Mouse (Mus musculus) embryonic facial prominence, embryonic 10.5 days (tissue): ENCODE data around the gene Gnas. TPM values are rescaled to one million over a fixed set of nuclear protein-coding genes. Genes with fewer than 3 reads are reported as not detected.
"Not testable (repeated sequence)": the region's sequence is repeated elsewhere in the genome, so short reads cannot be mapped to it uniquely, and the experiment has no call there.

Experiments used
- DNase-seq: peaks from one replicate; pipeline ENCODE4 v3.0.0-alpha.2; 2017; ENCODE audit warnings: low spot score
- H3K27ac ChIP-seq: fragments of 300-500 bp; sonication (generic); replicated peaks from 2 replicates; pipeline ENCODE4 v1.5.1; 2016; ENCODE audit warnings: mild to moderate bottlenecking
- H3K27me3 ChIP-seq: fragments of 300-500 bp; sonication (generic); replicated peaks from 2 replicates; pipeline ENCODE4 v1.6.1; 2016; ENCODE audit warnings: low read depth, mild to moderate bottlenecking; ENCODE audit not compliant: poor library complexity, severe bottlenecking
- H3K36me3 ChIP-seq: fragments of 300-500 bp; sonication (generic); replicated peaks from 2 replicates; pipeline ENCODE4 v1.6.1; 2016; ENCODE audit warnings: mild to moderate bottlenecking, moderate library complexity
- H3K4me1 ChIP-seq: fragments of 300-500 bp; sonication (generic); 2 replicates; pipeline ENCODE4 v1.6.1; 2016
- H3K4me3 ChIP-seq: fragments of 300-500 bp; sonication (generic); 2 replicates; pipeline ENCODE4 v1.5.1; 2016; ENCODE audit warnings: mild to moderate bottlenecking, moderate library complexity
- H3K9me3 ChIP-seq: fragments of 300-500 bp; sonication (generic); 2 replicates; pipeline ENCODE4 v1.6.1; 2016; ENCODE audit warnings: mild to moderate bottlenecking
- WGBS: fragments of 180-500 bp; shearing (Covaris S2); methylation state at CpG from one replicate; pipeline ENCODE4 v1.1.7; 2016; 5-methylcytosine and 5-hydroxymethylcytosine counted together
- microRNA counts: library from miRNA; unstranded; fragments of <30 nt; microRNA quantifications from one replicate; lab custom pipeline; 2017
- microRNA-seq: library from miRNA; unstranded; fragments of <30 nt; microRNA quantifications from one replicate; pipeline ENCODE4, GENCODE M21; 2017
- polyA plus RNA-seq: library from polyadenylated mRNA; unstranded; fragments of >200 nt; fragmentation: Nextera tagmentation; extraction: Ambion mirVana; gene quantifications from 2 replicates; pipeline ENCODE4 v1.2.1, GENCODE M21; 2016

Gene Gnas
- polyA plus RNA-seq, 1 experiment from 2014 or later, result 1,303 TPM

DNA sequence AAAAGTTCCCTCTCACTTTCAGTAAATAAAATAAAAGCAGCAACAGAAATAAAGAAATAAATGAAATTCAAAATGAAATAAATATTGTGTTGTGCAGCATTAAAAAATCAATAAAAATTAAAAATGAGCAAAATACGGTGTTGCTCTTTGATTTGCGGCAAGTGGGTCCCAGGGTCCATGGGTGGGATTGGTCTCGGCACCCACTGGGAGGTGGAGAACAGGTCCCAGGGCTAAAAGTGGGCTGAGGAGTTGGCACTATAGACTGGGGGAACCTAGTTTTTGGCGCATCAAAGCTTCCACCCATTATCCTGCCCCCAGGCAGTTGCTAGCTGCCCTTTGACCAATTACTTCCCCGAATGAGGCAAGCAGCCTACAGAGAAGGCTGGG is 62.5 kb downstream of the Gnas start, which contains the start of gene Gm20721:
TSS of gene Gm20721 (minus strand) at position 101 of the 387 bp plus-strand sequence.
- peaks cover 4% of the 10 kb centered on the region; the same call in 1 of the 2 replicates for H3K9me3 ChIP-seq
- H3K4me1 ChIP-seq, result peaks cover 25% of the 10 kb centered on the region
- H3K27me3 ChIP-seq, result no peaks in the 10 kb centered on the region
- peaks cover 61% of the 10 kb centered on the region for H3K36me3 ChIP-seq
- H3K27ac ChIP-seq, result no peak within 1 kb of the TSS
- DNase-seq, result no peak
- no peak within 1 kb of the TSS for H3K4me3 ChIP-seq
- WGBS, result 87% methylated on average over 5 of the region's 5 CpGs

DNA sequence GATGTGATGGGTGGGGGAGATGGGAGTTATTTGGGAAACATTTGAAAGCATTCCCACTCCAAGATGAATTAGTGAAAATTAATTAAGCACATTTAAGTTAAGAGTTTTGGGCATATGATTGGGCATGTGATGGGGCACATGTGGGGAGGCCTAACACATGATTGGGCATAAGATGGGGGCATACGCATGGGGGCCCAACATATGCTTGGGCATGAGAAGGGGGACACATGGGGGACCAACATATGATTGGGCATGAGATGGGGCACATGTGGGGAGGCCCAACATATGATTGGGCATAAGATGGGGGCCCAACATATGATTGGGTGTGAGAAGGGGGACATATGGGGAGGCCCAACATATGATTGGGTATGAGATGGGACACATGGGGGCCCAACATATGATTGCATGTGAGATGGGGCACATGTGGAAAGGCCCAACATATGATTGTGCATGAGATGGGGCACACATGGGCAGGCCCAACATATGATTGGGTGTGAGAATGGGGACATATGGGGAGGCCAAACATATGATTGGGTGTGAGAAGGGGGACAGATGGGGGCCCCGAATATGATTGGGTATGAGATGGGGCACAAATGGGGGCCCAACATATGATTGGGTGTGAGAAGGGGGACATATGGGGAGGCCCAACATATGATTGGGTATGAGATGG is 63.0 kb downstream of the Gnas start:
- not testable (repeated sequence) for H3K4me3 ChIP-seq, H3K27me3 ChIP-seq, H3K9me3 ChIP-seq, H3K27ac ChIP-seq, DNase-seq
- peaks cover 21% of the 10 kb centered on the region for H3K4me1 ChIP-seq
- 93% methylated on average over 2 of the region's 2 CpGs for WGBS
- H3K36me3 ChIP-seq, result peaks cover 56% of the 10 kb centered on the region

DNA sequence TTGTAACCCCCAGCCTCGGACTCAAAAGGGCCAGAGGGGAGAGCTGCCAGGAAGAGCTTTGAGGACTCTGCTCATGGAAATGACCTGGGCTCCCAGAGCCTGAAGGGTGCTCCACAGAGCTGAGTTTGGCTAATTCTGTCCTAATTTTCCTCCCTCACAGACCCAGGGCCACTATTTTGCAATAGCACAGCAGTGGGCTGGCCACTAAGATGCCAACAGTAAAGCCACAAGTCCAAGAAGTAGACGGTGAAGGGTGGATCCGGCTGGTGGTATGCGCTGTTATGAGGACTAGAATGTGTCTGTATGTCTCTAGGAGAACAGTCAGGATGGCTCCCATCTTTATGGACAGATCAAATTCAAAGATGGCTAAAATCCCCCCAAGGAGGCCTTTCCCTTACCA is 74.4 kb downstream of the Gnas start:
- 94% methylated on average over 4 of the region's 4 CpGs for WGBS
- Histone ChIP-seq H3K4me1 (no peaks in the 10 kb centered on the region), H3K9me3 (no peaks in the 10 kb centered on the region), H3K4me3 (no peak overlapping the region), H3K27ac (no peak overlapping the region), H3K36me3 (no peaks in the 10 kb centered on the region), H3K27me3 (no peaks in the 10 kb centered on the region)
- no peak for DNase-seq

DNA sequence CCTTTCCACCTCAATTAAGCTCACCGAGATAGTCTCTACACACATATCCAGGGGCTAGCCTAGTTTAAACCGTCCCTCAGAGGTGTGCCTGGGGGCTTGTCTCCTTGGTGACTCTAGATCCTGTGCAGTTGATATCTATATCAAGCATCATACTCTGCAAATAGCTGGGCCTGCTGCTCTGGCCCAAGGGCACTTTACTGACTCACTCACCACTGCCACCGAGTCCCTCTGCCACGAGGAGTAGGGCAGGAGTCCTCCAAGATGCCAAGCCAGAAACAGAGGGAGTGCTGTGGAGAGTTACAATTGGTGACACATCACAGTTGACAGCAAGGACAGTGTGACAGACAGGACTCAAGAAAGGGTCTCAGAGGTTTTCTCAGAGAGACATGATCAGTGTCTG is 75.5 kb downstream of the Gnas start:
- 85% methylated on average over 4 of the region's 4 CpGs for WGBS
- H3K4me3 ChIP-seq, result no peak overlapping the region
- H3K27me3 ChIP-seq, result no peaks in the 10 kb centered on the region
- no peaks in the 10 kb centered on the region for H3K36me3 ChIP-seq
- DNase-seq, result no peak
- H3K27ac ChIP-seq, result no peak overlapping the region
- no peaks in the 10 kb centered on the region for H3K9me3 ChIP-seq
- H3K4me1 ChIP-seq, result no peaks in the 10 kb centered on the region

DNA sequence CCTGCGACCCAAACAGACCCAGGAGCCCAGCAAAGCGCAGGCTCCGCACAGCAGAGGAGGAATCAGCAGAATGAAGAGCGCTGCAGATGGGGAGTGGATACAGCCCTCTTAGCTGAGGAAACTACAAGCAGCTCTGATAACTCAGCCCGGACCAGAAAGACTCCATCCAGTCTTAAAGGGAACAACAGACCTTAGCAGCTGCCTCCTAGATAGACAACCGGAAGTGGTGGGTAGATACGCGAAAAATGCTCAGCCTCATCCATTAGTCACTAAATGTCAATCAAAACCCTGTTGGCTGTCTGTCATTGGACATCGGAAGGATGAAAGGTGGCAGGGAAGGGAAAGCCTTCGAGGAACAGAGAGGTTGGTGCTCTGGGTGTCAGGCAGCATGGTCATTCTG is 82.5 kb downstream of the Gnas start:
- 88% methylated on average over 10 of the region's 10 CpGs for WGBS
- no peak overlapping the region for H3K27ac ChIP-seq
- H3K36me3 ChIP-seq, result no peaks in the 10 kb centered on the region
- no peaks in the 10 kb centered on the region for H3K9me3 ChIP-seq
- no peak overlapping the region for H3K4me3 ChIP-seq
- H3K4me1 ChIP-seq, result no peaks in the 10 kb centered on the region
- no peaks in the 10 kb centered on the region for H3K27me3 ChIP-seq
- DNase-seq, result no peak

DNA sequence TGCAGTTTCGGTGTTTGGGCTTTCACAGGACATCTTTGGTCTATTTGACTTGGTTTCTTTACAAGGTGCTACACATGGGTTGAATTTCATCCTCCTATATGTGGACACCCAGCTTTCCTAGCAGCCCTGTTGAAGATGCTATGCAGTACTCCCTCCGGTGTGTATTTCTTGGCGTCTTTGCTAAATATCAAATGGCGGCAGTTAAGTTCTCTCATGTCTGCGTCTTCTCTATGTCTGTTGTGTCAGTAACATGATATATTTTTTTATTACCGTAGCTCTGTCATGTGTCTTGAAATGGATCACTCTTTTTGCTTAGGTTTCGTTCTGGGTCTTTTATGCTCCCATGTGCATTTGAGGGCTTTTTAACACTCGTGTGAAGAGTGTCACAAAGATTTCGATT is 96.9 kb downstream of the Gnas start:
- 83% methylated on average over 9 of the region's 9 CpGs for WGBS
- H3K4me3 ChIP-seq, result no peak overlapping the region

DNA sequence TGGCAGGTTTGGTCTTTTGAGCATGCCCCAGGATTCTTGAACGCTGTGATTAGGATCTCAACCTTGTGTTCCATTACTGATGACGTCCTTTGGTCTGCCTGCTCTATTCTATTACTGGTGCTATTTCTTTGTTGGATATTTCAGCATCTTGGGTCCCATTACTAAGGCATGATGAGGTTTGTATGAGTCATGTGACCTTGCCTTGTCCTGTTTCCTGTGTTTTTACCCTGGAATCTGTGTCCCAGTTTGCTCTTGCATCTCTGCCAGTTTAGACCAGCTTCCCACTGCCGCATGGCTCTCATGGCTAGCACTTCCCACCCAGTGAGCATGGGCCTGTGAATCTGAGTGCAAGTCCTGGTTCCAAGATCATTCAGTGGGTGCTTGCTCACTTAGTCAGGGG is 107.8 kb downstream of the Gnas start:
- Histone ChIP-seq H3K9me3 (no peaks in the 10 kb centered on the region), H3K4me3 (no peak overlapping the region), H3K36me3 (no peaks in the 10 kb centered on the region), H3K27ac (no peak overlapping the region), H3K27me3 (no peaks in the 10 kb centered on the region), H3K4me1 (peaks cover 5% of the 10 kb centered on the region; the same call in 1 of the 2 replicates)
- WGBS, result 87% methylated on average over 3 of the region's 3 CpGs
- no peak for DNase-seq

More for the DNA sequence above, 96.9 kb downstream of the Gnas start:
- Histone ChIP-seq H3K9me3 (no peaks in the 10 kb centered on the region), H3K4me1 (no peaks in the 10 kb centered on the region), H3K36me3 (no peaks in the 10 kb centered on the region), H3K27me3 (no peaks in the 10 kb centered on the region), H3K27ac (no peak overlapping the region)
- DNase-seq, result no peak

DNA sequence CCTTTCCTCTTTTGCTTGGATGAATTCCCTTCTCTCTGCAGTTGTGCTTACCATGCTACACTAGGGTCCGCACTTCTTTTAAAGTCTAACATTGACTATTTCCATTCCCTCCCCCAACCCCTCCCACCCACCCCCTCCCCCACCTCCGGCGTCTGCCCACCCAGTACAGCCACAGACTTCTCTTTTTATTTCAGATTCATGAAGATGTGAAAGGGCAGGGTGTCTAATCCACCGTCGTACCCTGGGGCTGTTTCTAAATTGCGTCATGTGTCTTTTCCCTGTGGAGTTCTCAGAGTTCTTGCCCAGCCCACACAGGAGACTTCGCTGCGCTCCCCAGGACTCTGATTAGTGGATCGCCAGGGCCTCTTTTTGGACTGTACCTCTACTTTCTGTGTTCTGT is 108.4 kb downstream of the Gnas start:
- DNase-seq, result no peak
- H3K36me3 ChIP-seq, result no peaks in the 10 kb centered on the region
- peaks cover 5% of the 10 kb centered on the region; the same call in 1 of the 2 replicates for H3K4me1 ChIP-seq
- no peaks in the 10 kb centered on the region for H3K9me3 ChIP-seq
- H3K27ac ChIP-seq, result no peak overlapping the region
- 60% methylated on average over 9 of the region's 9 CpGs for WGBS
- H3K4me3 ChIP-seq, result no peak overlapping the region
- H3K27me3 ChIP-seq, result no peaks in the 10 kb centered on the region

DNA sequence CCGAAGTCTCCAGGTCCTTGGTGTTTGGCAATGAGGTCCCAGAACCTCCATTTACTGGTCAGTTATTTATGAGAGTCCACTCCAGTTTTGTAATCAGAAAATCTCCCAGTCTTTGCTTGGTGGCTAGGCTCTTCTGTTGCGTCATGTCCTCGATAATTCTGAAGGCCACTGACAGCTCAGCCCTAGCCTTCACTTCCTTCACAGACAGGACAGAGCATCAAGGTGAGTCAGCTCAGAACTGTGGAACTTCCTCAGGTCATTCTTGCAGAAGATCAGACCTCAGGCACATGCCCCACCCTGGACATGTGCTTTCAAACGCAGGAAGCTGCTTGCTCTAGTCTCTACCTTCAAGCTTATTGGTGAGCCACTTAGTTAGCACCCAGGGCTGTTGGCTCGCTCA is 109.3 kb downstream of the Gnas start:
- Histone ChIP-seq H3K9me3 (no peaks in the 10 kb centered on the region), H3K4me3 (no peak overlapping the region), H3K27me3 (no peaks in the 10 kb centered on the region), H3K27ac (no peak overlapping the region), H3K4me1 (peaks cover 5% of the 10 kb centered on the region; the same call in 1 of the 2 replicates), H3K36me3 (no peaks in the 10 kb centered on the region)
- 81% methylated on average over 5 of the region's 5 CpGs for WGBS
- DNase-seq, result no peak

MicroRNAs within 50 kb of the gene (microRNA counts, 519-probe panel; counts per million panel counts)
- microRNA mmu-miR-296-3p (lab: Ali Mortazavi, UCI) (188 counts per million, percentile 57 among the panel's probes with 10 or more counts), microRNA mmu-miR-296-5p (lab: Ali Mortazavi, UCI) (4,768 counts per million, percentile 85 among the panel's probes with 10 or more counts), microRNA mmu-miR-298 (lab: Ali Mortazavi, UCI) (1,707 counts per million, percentile 60 among the panel's probes with 10 or more counts)

Small RNA genes lying within 50 kb of the gene (microRNA-seq; reads per million reads assigned to microRNA genes)
- not detected for gene Gm27591
- 8,016 reads per million, percentile 92 among the genes with 10 or more reads in this experiment for gene Mir296
- gene Mir298, result 6,464 reads per million, percentile 91 among the genes with 10 or more reads in this experiment

Other genes with a start within 250 kb of the Gnas start
- gene Stx16, start 208.0 kb upstream of the Gnas start, polyA plus RNA-seq, result 10.6 and 11.2 TPM in 2 replicates
- 38.4 and 40.5 TPM in 2 replicates for gene Npepl1, start 174.0 kb upstream of the Gnas start, polyA plus RNA-seq
- 11.9 and 14.6 TPM in 2 replicates for gene Gm20721, start 62.4 kb downstream of the Gnas start, polyA plus RNA-seq
- gene Nelfcd, start 131.5 kb downstream of the Gnas start, polyA plus RNA-seq, result 195 and 208 TPM in 2 replicates
- 92.6 and 95.4 TPM in 2 replicates for gene Ctsz, start 154.7 kb downstream of the Gnas start, polyA plus RNA-seq
- gene Tubb1, start 166.4 kb downstream of the Gnas start, polyA plus RNA-seq, result 4.3 and 5.2 TPM in 2 replicates
- 555 and 612 TPM in 2 replicates for gene Atp5e, start 179.8 kb downstream of the Gnas start, polyA plus RNA-seq
- 121 and 133 TPM in 2 replicates for gene Prelid3b, start 188.8 kb downstream of the Gnas start, polyA plus RNA-seq